Mouse (Mus musculus): Measurements from ENCODE around the gene Thpo. TPM values are rescaled to one million over a fixed set of nuclear protein-coding genes. Genes with fewer than 3 reads are reported as not detected.
A peak's percentile ranks its signal among the peaks of the same experiment; 100 is the strongest.

Thpo gene
- total and polyA plus RNA-seq, 2 experiments: 1.7 to 37.0 TPM

- no peak overlapping the region for H3K4me3 ChIP-seq (ENCODE audit: insufficient read depth, low read depth, low read length)
- no peaks in the 10 kb centered on the region for H3K4me1 ChIP-seq (ENCODE audit: control insufficient read depth, insufficient read depth, low read length)
- no peak for DNase-seq (ENCODE audit: extremely low read depth, low read depth, low spot score)
- H3K27me3 ChIP-seq (ENCODE audit: control insufficient read depth, insufficient read depth, low read length): no peaks in the 10 kb centered on the region
- no peaks in the 10 kb centered on the region for H3K36me3 ChIP-seq (ENCODE audit: control insufficient read depth, insufficient read depth, low read length)
- H3K9ac ChIP-seq (ENCODE audit: low read depth, low read length): no peak overlapping the region
- 98% methylated on average over 10 of the region's 10 CpGs for WGBS
- H3K27ac ChIP-seq (replicated peaks; ENCODE audit: insufficient read depth, low read depth, low read length): no peak overlapping the region
- H3K79me2 ChIP-seq (ENCODE audit: control insufficient read depth, insufficient read depth, low read length): no peaks in the 10 kb centered on the region
- no peak for TF ChIP-seq POLR2A (IDR thresholded peaks at IDR 0.05; ENCODE audit: extremely low read depth, insufficient read depth, low read length)
- no peak for TF ChIP-seq CTCF (IDR thresholded peaks at IDR 0.05; ENCODE audit: low read depth, low read length)
Measured at GRCm38 (mm10) chr16:20703071-20703470, 31.2 kb downstream of the Thpo start.

- DNase-seq (ENCODE audit: extremely low read depth, low read depth, low spot score): no peak
- H3K9ac ChIP-seq (ENCODE audit: low read depth, low read length): no peak overlapping the region
- TF ChIP-seq POLR2A (IDR thresholded peaks at IDR 0.05; ENCODE audit: extremely low read depth, insufficient read depth, low read length) (no peak), CTCF (IDR thresholded peaks at IDR 0.05; ENCODE audit: low read depth, low read length) (peak; percentile 64)
- WGBS: 41% methylated on average over 8 of the region's 8 CpGs
- no peak overlapping the region for H3K27ac ChIP-seq (replicated peaks; ENCODE audit: insufficient read depth, low read depth, low read length)
- H3K36me3 ChIP-seq (ENCODE audit: control insufficient read depth, insufficient read depth, low read length): no peaks in the 10 kb centered on the region
- no peaks in the 10 kb centered on the region for H3K79me2 ChIP-seq (ENCODE audit: control insufficient read depth, insufficient read depth, low read length)
- H3K4me1 ChIP-seq (ENCODE audit: control insufficient read depth, insufficient read depth, low read length): no peaks in the 10 kb centered on the region
- H3K27me3 ChIP-seq (ENCODE audit: control insufficient read depth, insufficient read depth, low read length): no peaks in the 10 kb centered on the region
- H3K4me3 ChIP-seq (ENCODE audit: insufficient read depth, low read depth, low read length): no peak overlapping the region
Measured at GRCm38 (mm10) chr16:20702522-20702893, 31.8 kb downstream of the Thpo start.

- H3K36me3 ChIP-seq (ENCODE audit: control insufficient read depth, insufficient read depth, low read length): no peaks in the 10 kb centered on the region
- TF ChIP-seq CTCF (IDR thresholded peaks at IDR 0.05; ENCODE audit: low read depth, low read length) (no peak), POLR2A (IDR thresholded peaks at IDR 0.05; ENCODE audit: extremely low read depth, insufficient read depth, low read length) (no peak)
- no peaks in the 10 kb centered on the region for H3K4me1 ChIP-seq (ENCODE audit: control insufficient read depth, insufficient read depth, low read length)
- 83% methylated on average over 11 of the region's 12 CpGs for WGBS
- H3K27ac ChIP-seq (replicated peaks; ENCODE audit: insufficient read depth, low read depth, low read length): no peak overlapping the region
- no peak for DNase-seq (ENCODE audit: extremely low read depth, low read depth, low spot score)
- no peak overlapping the region for H3K4me3 ChIP-seq (ENCODE audit: insufficient read depth, low read depth, low read length)
- H3K27me3 ChIP-seq (ENCODE audit: control insufficient read depth, insufficient read depth, low read length): no peaks in the 10 kb centered on the region
- no peak overlapping the region for H3K9ac ChIP-seq (ENCODE audit: low read depth, low read length)
- H3K79me2 ChIP-seq (ENCODE audit: control insufficient read depth, insufficient read depth, low read length): no peaks in the 10 kb centered on the region
Measured at GRCm38 (mm10) chr16:20701729-20702521, 32.4 kb downstream of the Thpo start.

GRCm38 (mm10) chr16:20701316-20701715 lies 33.0 kb downstream of the Thpo start:
- Histone ChIP-seq H3K27ac (replicated peaks; ENCODE audit: insufficient read depth, low read depth, low read length) (no peak overlapping the region), H3K4me3 (ENCODE audit: insufficient read depth, low read depth, low read length) (no peak overlapping the region), H3K79me2 (ENCODE audit: control insufficient read depth, insufficient read depth, low read length) (no peaks in the 10 kb centered on the region), H3K9ac (ENCODE audit: low read depth, low read length) (no peak overlapping the region), H3K4me1 (ENCODE audit: control insufficient read depth, insufficient read depth, low read length) (peaks cover 1% of the 10 kb centered on the region; the same call in 1 of the 2 replicates), H3K27me3 (ENCODE audit: control insufficient read depth, insufficient read depth, low read length) (no peaks in the 10 kb centered on the region), H3K36me3 (ENCODE audit: control insufficient read depth, insufficient read depth, low read length) (no peaks in the 10 kb centered on the region)
- no peak for DNase-seq (ENCODE audit: extremely low read depth, low read depth, low spot score)
- 81% methylated on average over 7 of the region's 7 CpGs for WGBS
- TF ChIP-seq CTCF (IDR thresholded peaks at IDR 0.05; ENCODE audit: low read depth, low read length) (no peak), POLR2A (IDR thresholded peaks at IDR 0.05; ENCODE audit: extremely low read depth, insufficient read depth, low read length) (no peak)

- H3K36me3 ChIP-seq (ENCODE audit: control insufficient read depth, insufficient read depth, low read length): no peaks in the 10 kb centered on the region
- H3K4me1 ChIP-seq (ENCODE audit: control insufficient read depth, insufficient read depth, low read length): peaks cover 4% of the 10 kb centered on the region; the same call in 1 of the 2 replicates
- no peak overlapping the region for H3K4me3 ChIP-seq (ENCODE audit: insufficient read depth, low read depth, low read length)
Measured at GRCm38 (mm10) chr16:20700036-20700435, 34.3 kb downstream of the Thpo start.

GRCm38 (mm10) chr16:20699266-20699665 lies 35.0 kb downstream of the Thpo start:
- WGBS: 88% methylated on average over 5 of the region's 5 CpGs
- peaks cover 4% of the 10 kb centered on the region; the same call in 1 of the 2 replicates for H3K4me1 ChIP-seq (ENCODE audit: control insufficient read depth, insufficient read depth, low read length)
- no peak overlapping the region for H3K27ac ChIP-seq (replicated peaks; ENCODE audit: insufficient read depth, low read depth, low read length)
- H3K4me3 ChIP-seq (ENCODE audit: insufficient read depth, low read depth, low read length): no peak overlapping the region
- no peaks in the 10 kb centered on the region for H3K79me2 ChIP-seq (ENCODE audit: control insufficient read depth, insufficient read depth, low read length)
- H3K36me3 ChIP-seq (ENCODE audit: control insufficient read depth, insufficient read depth, low read length): no peaks in the 10 kb centered on the region
- no peaks in the 10 kb centered on the region for H3K27me3 ChIP-seq (ENCODE audit: control insufficient read depth, insufficient read depth, low read length)
- no peak for TF ChIP-seq POLR2A (IDR thresholded peaks at IDR 0.05; ENCODE audit: extremely low read depth, insufficient read depth, low read length)
- TF ChIP-seq CTCF (IDR thresholded peaks at IDR 0.05; ENCODE audit: low read depth, low read length): no peak
- no peak overlapping the region for H3K9ac ChIP-seq (ENCODE audit: low read depth, low read length)
- DNase-seq (ENCODE audit: extremely low read depth, low read depth, low spot score): no peak

More at GRCm38 (mm10) chr16:20700036-20700435, 34.3 kb downstream of the Thpo start:
- Histone ChIP-seq H3K27me3 (ENCODE audit: control insufficient read depth, insufficient read depth, low read length) (no peaks in the 10 kb centered on the region), H3K27ac (replicated peaks; ENCODE audit: insufficient read depth, low read depth, low read length) (no peak overlapping the region), H3K79me2 (ENCODE audit: control insufficient read depth, insufficient read depth, low read length) (no peaks in the 10 kb centered on the region), H3K9ac (ENCODE audit: low read depth, low read length) (no peak overlapping the region)
- 69% methylated on average over 5 of the region's 5 CpGs for WGBS
- no peak for TF ChIP-seq CTCF (IDR thresholded peaks at IDR 0.05; ENCODE audit: low read depth, low read length)
- no peak for TF ChIP-seq POLR2A (IDR thresholded peaks at IDR 0.05; ENCODE audit: extremely low read depth, insufficient read depth, low read length)
- DNase-seq (ENCODE audit: extremely low read depth, low read depth, low spot score): no peak

Data from liver, adult 2 months (tissue).